8 mouse cellular contexts compared by ENCODE assay signal in genomic region chr5:122989551-122990330, GRCm38 (mm10). TPM values are rescaled to one million over a fixed set of nuclear protein-coding genes. Genes with fewer than 3 reads are reported as not detected.
DNase-seq lines count a peak whose midpoint lies in the region; ATAC-seq and TF ChIP-seq lines count a peak whose summit lies in the region.

TSS of gene Kdm2b (minus strand) at chr5:122989823.

- H3K4me2 ChIP-seq in liver, embryonic 15.5 days = peak within 1 kb of the TSS; percentile 91
- peak within 1 kb of the TSS; percentile 79 for H3K4me2 ChIP-seq in neural tube, embryonic 13.5 days

- peak within 1 kb of the TSS; percentile 76 for H3K4me3 ChIP-seq in thymus, adult 2 months (ENCODE audit: control insufficient read depth, insufficient read depth, low read length)
- peak within 1 kb of the TSS; percentile 66 for H3K4me3 ChIP-seq in heart, embryonic 10.5 days
- peak within 1 kb of the TSS; percentile 70 for H3K4me3 ChIP-seq in liver, embryonic 15.5 days (replicated peaks)
- H3K4me3 ChIP-seq in neural tube, embryonic 13.5 days = peak within 1 kb of the TSS; percentile 65

- ATAC-seq in common myeloid progenitor, adult 5-6 weeks (replicated peaks; ENCODE audit: low read depth, poor library complexity, severe bottlenecking) = no peak
- no peak for ATAC-seq in liver, embryonic 15.5 days (ENCODE audit: insufficient read depth)
- ATAC-seq in neural tube, embryonic 13.5 days (ENCODE audit: low read depth) = peak; percentile 37

- peak within 1 kb of the TSS; percentile 91 for H3K27ac ChIP-seq in thymus, adult 2 months (ENCODE audit: control insufficient read depth, insufficient read depth, low read length)
- H3K27ac ChIP-seq in heart, embryonic 10.5 days = peak within 1 kb of the TSS; percentile 99
- peak within 1 kb of the TSS; percentile 66; the same call in 1 of the 2 replicates for H3K27ac ChIP-seq in liver, embryonic 15.5 days (replicated peaks)
- peak within 1 kb of the TSS; percentile 85 for H3K27ac ChIP-seq in neural tube, embryonic 13.5 days (replicated peaks)

- H3K36me3 ChIP-seq in thymus, adult 2 months (ENCODE audit: control insufficient read depth, insufficient read depth, low read length) = no peaks in the 10 kb centered on the region
- H3K36me3 ChIP-seq in heart, embryonic 10.5 days = no peaks in the 10 kb centered on the region
- no peaks in the 10 kb centered on the region for H3K36me3 ChIP-seq in liver, embryonic 15.5 days (replicated peaks)
- no peaks in the 10 kb centered on the region for H3K36me3 ChIP-seq in neural tube, embryonic 13.5 days

- H3K9me3 ChIP-seq in heart, embryonic 10.5 days = no peaks in the 10 kb centered on the region
- H3K9me3 ChIP-seq in liver, embryonic 15.5 days (replicated peaks) = no peaks in the 10 kb centered on the region
- H3K9me3 ChIP-seq in neural tube, embryonic 13.5 days = no peaks in the 10 kb centered on the region

- 14% methylated on average over 15 of the region's 15 CpGs for WGBS in thymus, adult 2 months
- WGBS in heart, embryonic 10.5 days = 1% methylated on average over 15 of the region's 15 CpGs
- WGBS in liver, embryonic 15.5 days (ENCODE audit: insufficient replicate concordance) = 8% methylated on average over 15 of the region's 15 CpGs
- 3% methylated on average over 15 of the region's 15 CpGs for whole genome bisulfite sequencing in neural tube, embryonic 13.5 days

- no peak for TF ChIP-seq POLR2A in thymus, adult 2 months (IDR thresholded peaks at IDR 0.05; ENCODE audit: control insufficient read depth, extremely low read depth, insufficient read depth, low read length, poor library complexity)

- TF ChIP-seq CTCF in thymus, adult 2 months (IDR thresholded peaks at IDR 0.05; ENCODE audit: borderline replicate concordance, control insufficient read depth, extremely low read depth, insufficient read depth, low read length, poor library complexity) = no peak

- peaks cover 34% of the 10 kb centered on the region for H3K4me1 ChIP-seq in thymus, adult 2 months (replicated peaks; ENCODE audit: control insufficient read depth, insufficient read depth, low read length)
- H3K4me1 ChIP-seq in heart, embryonic 10.5 days = peaks cover 63% of the 10 kb centered on the region
- peaks cover 46% of the 10 kb centered on the region for H3K4me1 ChIP-seq in liver, embryonic 15.5 days (replicated peaks)
- peaks cover 67% of the 10 kb centered on the region for H3K4me1 ChIP-seq in neural tube, embryonic 13.5 days (replicated peaks)

- peak; percentile 39 for DNase-seq in thymus, adult 2 months
- DNase-seq in thymus, adult 18-20 months = no peak
- no peak for DNase-seq in heart, embryonic 10.5 days (ENCODE audit: low spot score)
- DNase-seq in kidney, adult 8-10 months = peak; percentile 30 to 32
- no peak for DNase-seq in right cerebral cortex, adult 2 months (ENCODE audit: low spot score in 2 of 2)

- H3K9ac ChIP-seq in liver, embryonic 15.5 days = peak within 1 kb of the TSS; percentile 60
- H3K9ac ChIP-seq in neural tube, embryonic 13.5 days = peak within 1 kb of the TSS; percentile 79

- no peaks in the 10 kb centered on the region for H3K27me3 ChIP-seq in thymus, adult 2 months (ENCODE audit: control insufficient read depth, insufficient read depth, low read length)
- no peaks in the 10 kb centered on the region for H3K27me3 ChIP-seq in heart, embryonic 10.5 days (ENCODE audit: insufficient read depth, poor library complexity, severe bottlenecking)
- H3K27me3 ChIP-seq in liver, embryonic 15.5 days = peaks cover 46% of the 10 kb centered on the region
- H3K27me3 ChIP-seq in neural tube, embryonic 13.5 days = 0 out of 2 replicates have a peak, but pooled peaks cover 7% of the 10 kb centered on the region

RNA-seq across cellular contexts. Expression of gene Kdm2b, which starts in this region (rescaled TPM):
- polyA plus RNA-seq in thymus, adult 2 months (2012; rRNA removed) = 65.1 and 73.9 TPM in 2 replicates
- 60.6 and 72.8 TPM in 2 replicates for total RNA-seq in common myeloid progenitor, adult 5-6 weeks (2017)
- polyA plus RNA-seq in heart, embryonic 10.5 days (2016; fragmentation: Nextera tagmentation; extraction: Ambion mirVana) = 35.5 and 47.1 TPM in 2 replicates
- polyA plus RNA-seq in liver, embryonic 15.5 days (2015; fragmentation: Nextera tagmentation; extraction: Ambion mirVana) = 15.0 and 15.6 TPM in 2 replicates
- 91.7 and 95.0 TPM in 2 replicates for polyA plus RNA-seq in neural tube, embryonic 13.5 days (2015; fragmentation: Nextera tagmentation; extraction: Ambion mirVana)

Comparison
In these comparisons a context has a peak if more than half of its experiments do, and no peak if none do; other contexts are left out.
1. DNase-seq: peak in thymus, adult 2 months (single experiment) and kidney, adult 8-10 months (2 of 2); none in thymus, adult 18-20 months (0 of 2), heart, embryonic 10.5 days (single experiment) and right cerebral cortex, adult 2 months (0 of 2).
2. Peak in every context shown above with its lines, with median percentiles within 50 percentile points of each other: H3K27ac ChIP-seq and H3K4me3 ChIP-seq.